Mouse (Mus musculus): ENCODE data around the gene Mtss1l.

- TF ChIP-seq POLR2A (IDR thresholded peaks at IDR 0.05; ENCODE audit: low read depth, low read length) (no peak), CTCF (conservative IDR thresholded peaks at IDR 0.05; ENCODE audit: insufficient read depth, insufficient read length, low read depth, low read length) (no peak)
Measured at GRCm38 (mm10) chr8:110788981-110789380, 67.7 kb downstream of the Mtss1l start.

Data from kidney, adult 2 months (tissue).